Mouse (Mus musculus) E14TG2a.4 (cell line): ENCODE measurements around the gene Gm3625.

ENCODE experiments used
- CTCF ChIP-seq: conservative IDR thresholded peaks from 2 replicates; pipeline ENCODE4 v1.5.1; 2014; ENCODE audit warnings: low read length
- POU5F1 ChIP-seq: IDR thresholded peaks from 2 replicates; pipeline ENCODE4 v1.6.1; 2014; ENCODE audit warnings: low read length, borderline replicate concordance

- TF ChIP-seq CTCF (no peak), POU5F1 (no peak)
Measured at GRCm38 (mm10) chr12:4544400-4544919, 48.3 kb downstream of the Gm3625 start.
